Mouse (Mus musculus) kidney, adult 11 months (tissue): Measurements from ENCODE around the gene Phykpl.
"Not testable (repeated sequence)": the region's sequence is repeated elsewhere in the genome, so short reads cannot be mapped to it uniquely, and the experiment has no call there.

ENCODE experiments used
- DNase-seq: peaks from one replicate; pipeline ENCODE4 v3.0.0; 2022

Gene Phykpl

DNA sequence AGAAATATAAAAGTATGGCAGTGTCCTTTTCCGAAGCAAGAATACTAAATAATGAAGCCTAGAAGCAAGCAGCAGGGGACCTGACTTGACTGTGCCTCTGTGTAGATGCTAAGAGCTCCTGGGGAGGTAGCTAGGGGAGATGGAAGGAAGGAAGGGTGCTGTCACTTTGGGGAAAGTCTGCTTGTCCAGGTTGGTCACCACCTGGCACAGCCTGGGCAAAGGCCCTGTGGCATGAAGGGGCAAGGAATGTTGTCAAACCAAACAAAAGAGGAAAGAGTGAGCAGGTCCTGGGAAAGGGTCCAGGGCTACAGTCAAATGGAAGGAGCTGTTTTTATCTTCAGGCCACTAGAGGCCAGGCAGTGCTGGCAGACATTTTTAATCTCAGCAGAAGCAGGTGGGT lies 2.5 kb downstream of the Phykpl start:
- DNase-seq: no peak

DNA sequence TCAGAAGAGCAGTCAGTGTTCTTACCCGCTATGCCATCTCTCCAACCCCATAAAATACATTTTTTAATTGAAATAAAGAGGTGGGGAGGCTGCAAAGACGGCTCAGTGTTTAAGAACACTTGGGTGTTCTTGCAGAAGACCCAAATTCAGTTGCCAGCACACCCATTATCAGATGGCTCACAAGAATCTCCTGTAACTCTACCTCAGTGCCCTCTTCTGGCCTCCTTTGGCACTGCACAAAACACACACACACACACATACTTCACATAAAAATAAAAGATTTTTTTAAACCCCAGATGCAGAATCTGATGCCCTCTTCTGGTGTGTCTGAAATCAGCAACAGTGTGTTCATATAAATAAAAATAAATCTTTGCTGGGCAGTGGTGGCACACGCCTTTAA lies 4.3 kb downstream of the Phykpl start:
- DNase-seq: no peak

DNA sequence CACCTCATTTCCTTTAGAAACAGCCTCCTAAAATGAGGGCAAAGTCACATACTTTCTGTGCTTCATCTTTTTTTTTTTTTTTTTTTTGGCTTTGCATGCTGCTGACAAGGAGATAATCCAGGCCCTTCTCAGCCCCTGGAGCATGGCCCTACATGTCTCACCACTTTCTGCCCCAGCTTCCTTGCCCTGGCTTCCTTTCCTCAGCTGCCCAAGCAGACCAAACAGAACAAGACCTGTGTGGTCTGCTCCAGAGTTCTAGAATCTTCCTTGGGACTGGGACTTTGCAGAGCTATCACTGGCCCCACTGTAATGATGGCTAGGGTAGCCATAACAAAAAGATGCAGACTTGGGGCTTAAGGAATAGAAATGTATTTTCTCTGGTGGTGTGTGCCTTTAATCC lies 5.4 kb downstream of the Phykpl start:
- no peak for DNase-seq

GRCm38 (mm10) chr11:51591168-51591567 lies 6.6 kb downstream of the Phykpl start:
- DNase-seq: no peak

DNA sequence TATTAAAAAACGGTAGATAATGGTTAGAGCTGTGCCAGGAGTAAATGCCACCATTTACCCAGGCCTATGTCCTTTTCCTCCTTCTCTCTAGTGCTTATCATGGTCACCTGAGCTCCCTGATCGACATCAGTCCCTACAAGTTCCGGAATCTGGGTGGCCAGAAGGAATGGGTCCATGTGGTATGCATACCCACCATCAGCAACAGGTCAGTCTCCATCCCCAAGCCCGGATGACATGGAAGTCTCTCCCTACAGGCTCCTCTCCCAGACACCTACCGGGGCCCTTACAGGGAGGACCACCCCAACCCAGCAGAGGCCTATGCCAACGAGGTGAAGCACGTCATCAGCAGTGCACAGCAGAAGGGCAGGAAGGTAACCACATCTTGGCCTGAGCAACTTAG lies 7.4 kb downstream of the Phykpl start:
- no peak for DNase-seq

GRCm38 (mm10) chr11:51593368-51593767 lies 8.8 kb downstream of the Phykpl start:
- DNase-seq: no peak

GRCm38 (mm10) chr11:51593849-51594248 lies 9.3 kb downstream of the Phykpl start:
- DNase-seq: no peak

DNA sequence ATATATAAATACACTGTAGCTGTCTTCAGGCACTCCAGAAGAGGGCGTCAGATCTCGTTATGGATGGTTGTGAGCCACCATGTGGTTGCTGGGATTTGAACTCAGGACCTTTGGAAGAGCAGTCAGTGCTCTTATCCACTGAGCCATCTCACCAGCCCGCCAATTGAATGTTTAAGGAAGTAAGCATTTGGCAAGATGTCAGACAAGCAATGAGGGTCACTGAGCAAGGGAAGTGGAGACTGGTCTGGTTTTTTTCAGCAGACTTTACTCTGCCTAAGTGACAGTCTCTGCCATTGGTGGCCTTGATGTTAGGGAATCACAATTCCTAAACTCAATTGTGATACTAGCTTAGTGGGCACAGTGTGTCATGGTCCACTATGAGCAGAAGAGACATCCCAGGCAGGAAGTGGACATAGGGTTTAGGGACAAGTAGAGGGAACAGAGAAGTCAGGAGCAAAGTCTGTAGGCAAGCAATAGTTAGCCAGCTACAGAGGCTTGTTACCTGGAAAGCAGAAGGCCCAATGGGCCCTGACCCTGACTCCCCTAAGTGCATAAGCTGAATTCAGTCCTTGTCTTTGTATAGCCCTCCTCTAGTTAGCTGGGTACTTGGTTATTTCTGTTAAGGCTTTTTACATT lies 10.3 kb downstream of the Phykpl start:
- DNase-seq: no peak

- DNase-seq: no peak
These were observed 11.0 kb downstream of the Phykpl start for GRCm38 (mm10) chr11:51595459-51596083.

- DNase-seq: no peak
These were observed 13.0 kb downstream of the Phykpl start for GRCm38 (mm10) chr11:51597553-51597952.

DNA sequence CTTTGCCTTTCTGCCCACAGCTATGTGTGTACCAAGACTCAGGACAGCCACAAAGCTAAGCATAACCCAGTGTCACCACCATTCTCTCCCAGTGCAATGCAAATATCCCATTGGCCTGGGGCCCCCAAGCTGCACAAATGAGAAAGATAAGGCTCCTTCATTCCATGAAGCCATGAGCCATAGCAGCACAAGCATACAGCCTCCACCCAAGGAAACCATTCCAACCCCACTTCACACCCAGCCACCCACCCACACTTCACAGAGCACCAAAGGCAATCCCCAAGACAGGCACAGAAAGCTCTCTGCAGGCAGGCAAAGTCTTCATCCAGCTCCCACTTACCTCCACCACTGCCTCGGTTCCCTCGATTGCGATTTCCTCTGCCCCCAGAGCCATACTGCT lies 17.7 kb downstream of the Phykpl start:
- no peak for DNase-seq

GRCm38 (mm10) chr11:51605602-51606446 lies 21.3 kb downstream of the Phykpl start:
- peak; percentile 93 for DNase-seq

GRCm38 (mm10) chr11:51606447-51607095 lies 22.0 kb downstream of the Phykpl start, which contains the start of gene Hnrnpab:
Gene Hnrnpab, minus strand, starts transcription at chr11:51606847.
- peak; percentile 98 for DNase-seq

GRCm38 (mm10) chr11:51607096-51607738 lies 22.7 kb downstream of the Phykpl start:
- no peak for DNase-seq

DNA sequence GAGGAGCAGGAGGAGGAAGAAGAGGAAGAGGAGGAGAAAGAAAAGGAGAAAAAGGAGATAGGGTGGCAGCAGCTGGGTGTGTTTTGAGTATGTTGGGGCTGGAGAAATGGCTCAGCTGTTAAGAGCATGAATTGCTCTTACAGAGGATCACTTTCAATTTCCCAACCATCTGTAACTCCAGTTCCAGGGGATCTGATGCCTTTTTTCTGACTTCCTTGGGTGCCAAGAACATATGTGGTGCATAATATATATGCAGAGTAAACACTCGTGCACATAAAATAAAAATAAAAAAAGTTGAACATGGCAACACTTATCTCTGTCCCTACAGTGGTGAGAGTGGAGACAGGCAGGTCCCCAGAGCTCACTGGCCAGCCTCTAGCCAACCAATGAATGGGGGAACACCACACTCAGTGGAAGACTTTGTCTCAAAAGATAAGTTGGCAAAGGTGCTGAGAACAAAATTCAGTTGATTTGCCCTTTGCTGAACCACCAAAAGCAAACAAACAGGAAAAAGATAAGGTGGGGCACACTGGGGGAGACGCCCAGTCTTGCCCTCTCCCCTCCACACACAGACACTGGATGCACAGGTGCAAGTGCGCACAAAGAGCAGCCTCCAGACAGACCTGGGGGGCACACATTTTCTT lies 24.8 kb downstream of the Phykpl start:
- no peak for DNase-seq

- not testable (repeated sequence) for DNase-seq
These were observed 25.4 kb downstream of the Phykpl start for GRCm38 (mm10) chr11:51609940-51610339.

DNA sequence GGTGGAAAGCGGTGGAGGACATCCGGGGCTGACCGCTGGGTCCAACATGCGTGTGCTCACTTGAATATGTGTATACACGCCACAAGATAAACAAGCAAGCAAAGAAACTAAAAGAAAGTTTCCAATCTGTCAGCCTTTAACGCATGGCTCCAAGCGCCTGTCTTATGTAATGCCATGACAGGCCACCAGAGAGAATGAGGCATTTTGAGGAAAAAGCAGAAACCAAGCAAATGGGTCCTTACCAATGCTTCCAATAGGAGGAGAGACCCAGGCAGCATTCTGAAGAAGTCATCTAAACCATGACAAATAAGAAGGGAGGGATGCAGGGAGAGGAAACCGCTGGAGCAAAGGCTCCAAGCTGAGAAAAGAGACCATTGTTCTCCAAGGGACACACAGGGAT lies 29.7 kb downstream of the Phykpl start:
- DNase-seq: no peak

GRCm38 (mm10) chr11:51615129-51615528 lies 30.6 kb downstream of the Phykpl start:
- no peak for DNase-seq

DNA sequence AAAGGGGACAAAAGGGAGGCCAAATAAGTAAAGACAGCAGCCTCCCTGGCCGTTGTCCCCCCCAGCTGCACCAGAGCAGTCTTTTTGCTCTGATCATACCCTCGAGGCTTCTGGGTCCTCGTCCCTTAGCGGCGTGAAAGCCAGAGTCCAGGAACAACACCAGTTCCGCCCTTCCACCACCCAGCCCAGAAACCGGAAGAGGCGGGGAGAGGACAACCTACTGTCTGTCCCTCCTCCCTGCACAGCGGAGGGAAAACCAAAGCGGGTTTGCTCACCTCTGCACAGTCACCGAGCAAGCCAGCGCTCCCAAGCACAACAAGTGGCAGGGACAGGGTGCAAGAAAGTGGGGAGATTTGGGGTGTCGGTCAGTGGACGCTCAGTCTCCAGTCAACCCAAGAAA lies 31.0 kb downstream of the Phykpl start:
- peak; percentile 79 for DNase-seq

DNA sequence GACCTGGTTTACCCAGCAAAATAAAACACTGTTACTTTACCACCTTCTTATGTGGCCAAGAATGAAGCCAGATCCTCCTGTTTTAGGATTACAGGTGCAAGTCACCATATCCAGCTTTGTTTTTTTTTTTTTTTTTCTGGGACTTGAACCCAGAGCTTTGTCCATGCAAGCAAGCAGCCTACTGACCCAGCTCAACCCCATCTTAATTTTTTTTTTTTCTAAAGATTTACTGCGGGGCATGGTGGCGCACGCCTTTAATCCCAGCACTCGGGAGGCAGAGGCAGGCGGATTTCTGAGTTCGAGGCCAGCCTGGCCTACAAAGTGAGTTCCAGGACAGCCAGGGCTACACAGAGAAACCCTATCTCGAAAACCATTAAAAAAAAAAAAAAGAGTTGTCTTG lies 31.6 kb downstream of the Phykpl start:
- not testable (repeated sequence) for DNase-seq

- peak; percentile 69 for DNase-seq
These were observed 33.1 kb downstream of the Phykpl start for GRCm38 (mm10) chr11:51617693-51618092.

DNA sequence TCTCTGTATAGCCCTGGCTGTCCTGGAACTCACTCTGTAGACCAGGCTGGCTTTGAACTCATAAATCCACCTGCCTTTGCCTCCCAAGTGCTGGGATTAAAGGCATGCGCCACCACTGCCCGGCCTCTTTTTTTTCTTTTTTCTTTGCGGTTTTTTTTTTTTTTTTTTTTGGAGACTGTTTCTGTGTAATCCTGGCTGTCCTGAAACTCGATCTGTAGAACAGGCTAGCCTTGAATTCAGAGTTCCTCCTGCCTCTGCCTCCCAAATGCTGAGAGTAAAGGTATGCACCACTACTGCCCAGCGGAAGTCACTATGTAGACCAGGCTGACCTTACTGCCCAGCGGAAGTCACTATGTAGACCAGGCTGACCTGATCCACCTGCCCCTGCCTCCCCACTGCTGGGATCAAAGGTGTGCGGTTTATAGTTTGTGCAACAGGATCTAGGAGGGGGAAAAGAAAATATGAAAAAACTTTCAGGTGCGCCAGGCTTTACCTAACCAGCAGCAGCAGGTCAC lies 34.4 kb downstream of the Phykpl start:
- DNase-seq: no peak
